Comparison of ENCODE assay signal across 14 mouse cellular contexts in the genomic region with DNA sequence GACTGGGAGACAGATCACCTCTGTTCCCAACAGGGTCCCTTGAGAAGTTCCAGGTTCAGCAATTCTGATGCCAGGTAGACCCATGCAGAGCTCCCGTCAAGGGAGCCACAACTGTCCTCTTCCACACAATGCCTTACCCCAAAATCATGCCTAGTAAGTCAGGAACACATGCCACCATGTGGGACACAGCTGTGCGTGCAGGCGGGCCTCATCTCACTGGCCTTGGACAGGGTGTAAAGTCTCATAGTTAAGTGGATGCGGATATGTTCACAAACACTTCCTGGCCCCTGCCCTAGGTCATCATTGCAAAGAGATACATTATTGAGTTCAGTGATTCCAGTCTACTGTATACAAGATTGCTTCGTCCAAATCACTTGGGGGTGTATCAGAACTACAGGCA.
"Had no signal": no experiment of that assay in that cellular context is flagged by ENCODE, and none has a peak within 500 bp of the region (broad histone marks: within the 10 kb centered on the region; RNA-seq: fewer than 3 reads in every experiment).

No protein-coding gene starts in this region.

- H3K4me2 ChIP-seq: limb, embryonic 13.5 days; lung, embryonic 15.5 days; midbrain, embryonic 13.5 days; neural tube, embryonic 15.5 days had no signal

- H3K36me3 ChIP-seq: limb, embryonic 13.5 days; lung, embryonic 15.5 days; midbrain, embryonic 13.5 days; neural tube, embryonic 15.5 days had no signal

- H3K9ac ChIP-seq: limb, embryonic 13.5 days; liver, embryonic 14.5 days; lung, embryonic 15.5 days; midbrain, embryonic 13.5 days; neural tube, embryonic 15.5 days had no signal

- DNase-seq: kidney, adult 8-10 months; left cerebral cortex, postnatal 4 days; right cerebral cortex, adult 18-20 months; right cerebral cortex, postnatal 25 days; thymus, adult 18-20 months had no signal

- H3K4me3 ChIP-seq: limb, embryonic 13.5 days; lung, embryonic 15.5 days; midbrain, embryonic 13.5 days; myocyte; neural tube, embryonic 15.5 days had no signal

- ATAC-seq: hindbrain, embryonic 16.5 days; inflammation-experienced regulatory T-cells, adult 6 months; midbrain, embryonic 13.5 days had no signal

- H3K27me3 ChIP-seq: limb, embryonic 13.5 days; lung, embryonic 15.5 days; midbrain, embryonic 13.5 days; neural tube, embryonic 15.5 days had no signal

- H3K9me3 ChIP-seq: limb, embryonic 13.5 days; lung, embryonic 15.5 days; midbrain, embryonic 13.5 days; neural tube, embryonic 15.5 days had no signal

- H3K27ac ChIP-seq: kidney, postnatal 0 days; limb, embryonic 13.5 days; liver, embryonic 14.5 days; midbrain, embryonic 13.5 days; neural tube, embryonic 15.5 days had no signal
